Mouse (Mus musculus) lung, adult 2 months (tissue): ENCODE measurements around the gene C1rb.

Experiments
- CTCF ChIP-seq: fragments of 200-500 bp; IDR thresholded peaks from 2 replicates; pipeline ENCODE4 v1.5.1; 2011; ENCODE audit warnings: mild to moderate bottlenecking, low read length, control low read depth; ENCODE audit not compliant: insufficient read depth
- POLR2A ChIP-seq: fragments of 200-500 bp; IDR thresholded peaks from 2 replicates; pipeline ENCODE4 v1.6.1; 2011; ENCODE audit warnings: low read depth, mild to moderate bottlenecking, control low read depth, low read length, borderline replicate concordance; ENCODE audit errors: extremely low read depth

- no peak for TF ChIP-seq POLR2A
- TF ChIP-seq CTCF = no peak
Measured at GRCm38 (mm10) chr6:124593121-124593520, 23.0 kb downstream of the C1rb start.
